Mouse (Mus musculus): ENCODE measurements at regions not wholly inside any gene's neighbourhood (a gene's known extent, or its start where the extent isn't known, plus 50 kb on each side); places are given as distances from the start of the nearest gene placed in this dataset.

GRCm38 (mm10) chr13:110562499-110562898, 167.7 kb downstream of the Plk2 start:
- TF ChIP-seq CTCF (IDR thresholded peaks at IDR 0.05; ENCODE audit: low read depth) (no peak), EP300 (IDR thresholded peaks at IDR 0.05; ENCODE audit: low read depth) (no peak)
